Mouse (Mus musculus) layer of hippocampus, adult 9-11 months (tissue): ENCODE data around the gene Dapk2.

Source experiments
- DNase-seq: peaks from one replicate; pipeline ENCODE4 v3.0.0; 2022

The Dapk2 gene

DNA sequence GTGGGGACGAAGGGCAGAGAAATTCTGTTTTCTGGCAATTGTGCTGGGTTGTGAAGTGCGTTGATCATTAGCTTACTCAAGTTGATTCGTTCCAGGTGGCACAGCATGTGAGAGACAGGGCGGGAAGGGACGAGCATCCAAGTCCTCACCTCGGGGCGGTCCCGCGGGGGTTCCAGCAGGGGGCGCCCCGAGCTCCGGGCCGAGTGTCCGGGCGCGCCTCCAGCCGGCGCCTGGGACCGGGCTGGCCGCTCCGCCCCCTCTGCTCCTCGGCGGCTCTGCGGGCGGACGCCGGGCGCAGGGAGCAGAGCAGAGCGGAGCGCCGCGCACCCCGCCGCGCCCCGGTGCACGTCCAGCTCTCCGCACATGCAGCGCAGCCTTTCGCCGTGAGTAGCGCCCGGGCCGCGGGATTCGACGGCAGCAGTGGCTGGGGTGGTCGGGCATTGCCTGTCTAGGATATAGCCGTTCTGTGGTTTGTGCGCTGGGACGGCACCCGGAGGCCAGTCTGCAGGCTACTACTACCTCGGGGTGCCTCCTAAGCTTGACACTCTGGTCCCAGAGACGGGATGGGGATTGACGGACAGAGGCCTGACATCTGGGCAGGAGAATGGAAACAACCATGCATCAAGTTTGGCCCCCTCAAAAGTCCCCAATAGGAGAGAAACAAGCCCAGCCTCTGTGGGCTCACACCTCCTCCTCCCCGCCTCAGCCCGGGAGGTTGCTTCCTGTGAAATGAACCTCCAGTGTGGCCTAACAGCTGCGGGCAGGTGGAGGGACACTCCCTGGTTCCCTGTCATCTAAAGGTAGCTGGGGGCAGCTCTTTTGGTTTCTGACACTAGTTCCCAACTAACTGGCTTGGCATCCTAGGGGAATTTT, at the start of gene Dapk2:
Gene Dapk2 (plus strand): TSS at position 266 of the 873 bp plus-strand sequence.
- DNase-seq = peak; percentile 51

DNA sequence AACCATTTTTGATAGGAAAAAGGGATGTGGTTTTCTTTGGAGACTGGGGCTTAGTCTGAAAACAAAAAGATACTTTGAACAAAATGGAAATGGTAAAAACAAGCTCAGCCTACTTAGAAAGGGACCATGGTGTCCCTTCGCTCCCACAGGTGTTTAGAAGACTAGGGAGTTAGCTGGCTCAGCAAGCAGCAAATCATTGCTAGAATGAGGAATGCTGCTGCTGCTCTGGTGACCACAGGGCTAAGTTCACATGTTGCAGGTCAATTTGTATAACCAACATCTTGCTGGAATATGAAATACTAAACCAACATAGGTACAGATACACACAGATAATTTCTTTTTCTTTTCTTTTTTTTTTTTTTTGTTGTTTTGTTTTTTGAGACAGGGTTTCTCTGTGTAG, 48.4 kb upstream of the Dapk2 start:
- DNase-seq = no peak

DNA sequence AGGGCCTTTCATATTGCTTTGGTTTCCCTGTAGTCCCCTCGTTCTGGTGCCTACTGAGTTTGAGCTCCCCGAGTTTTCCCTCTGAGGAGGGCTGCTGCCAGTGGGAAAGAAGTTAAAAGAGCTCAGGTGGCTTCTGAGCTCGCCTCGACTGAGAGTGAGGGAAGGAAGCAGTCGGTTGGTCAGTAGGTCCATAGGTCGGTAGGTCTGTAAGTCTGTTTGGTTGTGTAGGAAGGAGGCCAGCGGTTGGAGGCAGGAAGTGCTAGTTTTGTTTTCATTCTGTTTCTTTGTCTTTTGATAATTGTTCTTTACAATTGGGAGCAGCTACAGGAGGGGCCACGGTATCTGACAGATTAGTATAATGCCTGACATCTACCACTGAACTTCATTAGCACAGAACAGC, 47.9 kb upstream of the Dapk2 start:
- no peak for DNase-seq

DNA sequence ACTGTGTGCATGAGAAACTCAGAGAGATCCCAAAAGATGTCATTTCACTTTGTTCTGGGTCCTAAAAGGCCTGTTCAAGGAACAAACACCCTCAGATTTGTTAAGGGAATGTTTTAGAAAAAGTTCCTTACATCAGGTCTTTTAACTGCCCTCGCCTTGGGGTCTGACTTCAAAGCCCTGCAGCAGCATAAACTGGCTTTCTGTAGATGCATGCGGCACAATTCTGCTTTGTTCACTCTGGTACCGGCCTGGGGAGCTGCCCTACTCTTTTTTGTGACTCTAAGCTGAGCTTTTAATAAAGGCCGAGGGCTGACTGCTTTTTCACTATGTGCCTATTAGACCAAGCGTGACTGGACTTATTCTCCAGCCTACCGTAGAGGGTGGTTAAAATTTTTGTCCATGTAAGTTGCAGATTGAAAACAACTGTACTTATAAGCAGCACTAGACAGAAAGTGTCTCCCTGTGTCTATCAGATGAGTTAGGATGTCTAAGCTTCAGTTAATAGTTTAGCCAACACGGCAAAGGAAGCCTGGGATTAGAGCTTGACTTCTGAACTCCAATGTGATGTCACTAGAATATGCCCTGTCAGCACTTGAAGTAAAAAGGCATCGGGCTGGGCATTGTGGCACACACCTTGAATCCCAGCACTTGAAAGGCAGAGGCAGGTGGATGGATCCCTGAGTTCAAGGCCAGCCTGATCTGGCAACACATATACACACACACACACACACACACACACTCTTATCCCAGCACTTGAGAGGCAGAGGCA, 47.2 kb upstream of the Dapk2 start:
- DNase-seq = no peak

DNA sequence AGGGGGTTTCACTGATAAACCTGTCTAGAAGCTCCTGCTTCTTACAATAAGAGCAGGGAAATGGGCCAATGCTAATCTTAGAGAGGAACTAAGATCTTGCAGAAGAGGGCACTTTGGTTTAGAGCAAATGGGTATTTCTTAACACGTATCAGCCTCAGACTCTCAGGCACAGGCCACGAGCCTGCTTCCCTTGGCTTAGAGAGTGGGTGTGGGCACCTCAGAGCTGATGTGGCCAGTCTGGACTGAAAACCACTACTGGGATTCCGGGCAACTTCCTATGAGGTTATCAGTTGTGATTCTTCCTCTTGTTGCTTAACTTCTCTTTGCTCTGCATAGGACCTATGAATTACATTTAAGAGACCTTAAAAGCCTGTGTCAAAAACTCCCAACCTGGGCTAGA, 43.7 kb upstream of the Dapk2 start:
- peak; percentile 61 for DNase-seq

DNA sequence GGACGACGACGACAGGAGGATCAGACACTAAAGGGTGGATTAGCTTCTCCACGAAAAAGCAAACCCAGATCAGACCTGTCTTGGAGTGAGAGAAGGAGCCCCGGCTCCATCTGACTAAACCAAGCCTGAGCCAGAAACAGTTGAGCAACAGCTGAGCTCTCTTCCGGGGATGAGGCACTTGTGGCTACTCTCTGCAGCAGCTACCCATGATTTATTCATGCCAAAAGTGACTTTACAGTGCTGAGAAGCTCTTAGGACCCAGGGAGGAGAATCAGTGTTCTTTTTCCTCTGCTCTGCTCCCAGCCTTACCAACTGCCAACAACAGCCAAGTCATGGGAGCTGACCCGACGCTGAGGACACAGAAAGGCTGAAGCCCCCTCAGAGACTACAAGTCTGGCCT, 41.1 kb upstream of the Dapk2 start:
- no peak for DNase-seq

DNA sequence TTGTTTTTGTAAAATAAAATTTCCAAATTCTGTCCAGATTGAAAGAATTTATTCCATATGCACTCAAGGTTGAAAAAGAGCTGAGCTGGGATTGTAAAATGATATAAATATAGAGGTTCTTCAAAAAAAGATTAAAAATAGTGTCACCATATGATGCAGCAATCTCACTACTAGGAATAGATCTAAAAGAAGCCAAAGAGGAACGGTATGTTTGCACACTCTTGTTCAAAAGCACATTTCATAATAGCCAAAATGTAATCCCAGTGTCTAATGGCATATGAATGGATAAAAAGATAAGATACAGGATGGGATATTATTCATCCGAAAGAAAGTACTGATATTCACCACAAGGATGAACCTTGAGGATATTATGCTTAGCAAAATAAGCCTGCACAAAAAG, 38.5 kb upstream of the Dapk2 start:
- DNase-seq = no peak

DNA sequence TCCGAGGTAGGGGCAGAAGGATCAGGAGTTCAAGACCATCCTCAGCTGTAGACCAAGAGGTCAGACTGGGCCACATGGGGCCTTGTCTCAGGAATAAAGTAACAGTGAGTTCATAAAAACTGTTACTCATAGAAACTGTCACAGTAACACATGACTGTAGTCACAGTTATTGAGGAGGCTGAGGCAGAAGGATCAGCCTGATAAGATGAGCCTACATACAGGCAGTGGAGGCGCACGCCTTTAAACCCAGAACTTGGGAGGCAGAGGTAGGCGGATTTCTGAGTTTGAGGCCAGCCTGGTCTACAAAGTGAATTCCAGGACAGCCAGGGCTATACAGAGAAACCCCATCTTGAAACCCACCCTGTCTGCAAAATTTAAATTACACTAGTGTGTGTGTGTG, 37.9 kb upstream of the Dapk2 start:
- no peak for DNase-seq

DNA sequence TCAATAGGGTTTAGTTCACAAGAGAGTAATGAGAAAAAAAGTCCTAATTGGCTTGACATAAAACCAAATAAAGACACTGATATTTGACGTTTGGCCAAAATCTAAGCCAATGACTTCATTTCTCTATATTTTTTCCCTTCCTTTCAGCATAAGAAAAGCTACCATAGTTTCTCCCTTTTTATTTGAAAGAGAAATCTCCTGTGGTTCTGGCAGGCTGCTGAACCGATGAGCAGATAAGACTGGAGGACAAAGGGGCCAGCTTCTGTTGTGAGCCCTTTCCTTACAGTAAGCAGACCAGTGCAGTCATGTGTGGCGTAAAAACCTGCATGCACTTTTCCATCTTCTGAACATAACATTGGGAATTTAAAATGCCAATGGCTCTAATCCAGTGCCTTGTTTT, 37.1 kb upstream of the Dapk2 start:
- no peak for DNase-seq

DNA sequence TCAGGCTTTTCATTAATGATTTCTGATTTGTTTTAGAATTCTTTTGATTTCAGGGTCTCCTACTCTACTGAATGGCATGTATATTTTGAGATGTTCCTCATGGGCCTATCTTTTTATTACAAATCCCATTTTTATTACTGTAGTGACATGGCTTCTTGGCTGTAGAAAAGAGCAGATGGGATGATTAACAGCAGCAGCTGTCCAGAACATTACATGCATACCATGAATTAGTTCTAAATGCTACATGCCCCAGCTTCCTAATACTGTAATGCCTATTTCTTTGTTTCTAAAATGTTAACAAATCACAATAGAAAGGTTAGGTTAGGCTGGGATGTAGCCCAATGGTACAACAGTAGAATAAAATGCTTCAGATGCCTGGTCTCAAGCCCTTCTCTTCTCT, 36.6 kb upstream of the Dapk2 start:
- no peak for DNase-seq

DNA sequence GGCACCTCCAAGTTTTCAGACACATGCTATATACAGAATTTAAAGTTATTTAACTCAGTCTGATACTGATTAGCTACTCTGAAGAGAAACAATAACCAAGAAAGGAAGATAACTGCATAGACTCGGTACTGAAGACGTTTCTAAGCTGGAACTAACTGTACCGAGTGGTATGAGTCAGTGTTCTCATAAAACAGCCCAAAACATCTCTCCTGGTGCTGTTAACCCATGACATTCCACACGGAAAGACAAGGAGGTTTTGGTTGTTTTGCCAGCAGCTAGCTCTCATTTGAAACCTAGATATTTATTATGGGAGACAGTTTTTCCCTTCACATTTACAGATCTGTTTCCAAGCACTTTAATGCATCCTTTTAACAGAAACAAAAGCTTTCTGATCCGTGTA, 34.4 kb upstream of the Dapk2 start:
- DNase-seq = no peak

DNA sequence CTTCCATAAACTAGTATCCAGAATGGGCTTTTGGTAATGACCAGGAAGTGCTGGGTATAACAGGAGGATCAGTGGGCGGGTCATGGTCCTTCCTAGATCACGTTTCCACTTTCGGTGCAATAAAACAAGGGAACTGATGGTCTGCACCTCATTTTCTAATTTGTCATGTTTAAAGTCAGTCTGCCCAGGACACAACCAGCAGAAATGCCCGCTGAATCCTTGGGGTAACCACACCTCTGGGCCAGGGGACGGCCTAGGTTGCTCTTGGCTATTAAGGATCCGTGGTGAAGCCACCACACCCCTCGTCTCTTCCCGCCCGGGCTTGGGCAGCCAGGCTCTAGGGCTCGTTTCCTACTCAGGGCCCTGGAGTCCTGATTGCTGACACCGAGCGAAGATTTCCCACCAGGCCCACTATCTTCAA, 33.9 kb upstream of the Dapk2 start:
- DNase-seq = no peak

DNA sequence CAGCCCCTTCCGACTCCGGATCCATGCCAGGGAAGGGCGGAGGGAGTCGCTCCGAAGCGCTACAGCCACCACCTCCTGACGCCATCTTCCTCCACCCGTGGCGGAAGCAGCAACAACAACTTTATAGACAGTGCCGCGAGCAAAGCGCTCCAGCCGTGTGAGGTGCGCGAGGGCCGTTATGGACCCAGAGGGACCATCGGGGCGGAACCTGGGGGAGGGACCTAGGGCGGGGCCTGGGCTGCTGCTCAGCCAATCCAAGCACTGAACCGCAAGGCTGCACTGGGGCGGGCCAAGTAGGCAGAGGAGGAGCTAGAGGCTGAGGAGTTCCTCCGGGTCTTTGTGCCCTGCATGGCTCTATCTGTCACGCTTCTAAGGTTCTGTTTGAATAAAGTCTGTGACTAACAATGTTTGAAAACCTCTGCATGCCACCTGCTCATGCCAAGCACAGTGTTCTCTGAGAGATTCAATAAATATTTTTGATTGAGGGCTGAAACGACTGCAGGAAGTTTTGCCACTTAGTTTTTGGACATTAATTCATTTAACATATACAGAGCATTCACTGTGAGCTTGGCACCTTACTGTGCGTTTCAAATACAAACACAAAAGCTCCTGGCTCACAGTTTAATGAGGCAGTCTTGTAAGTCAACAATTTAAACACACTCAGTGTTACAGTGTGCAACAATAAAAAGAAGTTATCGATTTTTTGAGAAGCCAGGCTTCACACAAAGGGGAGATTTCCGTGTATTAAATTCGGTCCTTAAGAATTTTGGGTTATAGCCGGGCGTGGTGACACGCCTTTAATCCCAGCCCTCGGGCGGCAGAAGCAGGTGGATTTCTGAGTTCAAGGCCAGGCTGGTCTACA, 33.1 kb upstream of the Dapk2 start:
- DNase-seq = peak; percentile 98

DNA sequence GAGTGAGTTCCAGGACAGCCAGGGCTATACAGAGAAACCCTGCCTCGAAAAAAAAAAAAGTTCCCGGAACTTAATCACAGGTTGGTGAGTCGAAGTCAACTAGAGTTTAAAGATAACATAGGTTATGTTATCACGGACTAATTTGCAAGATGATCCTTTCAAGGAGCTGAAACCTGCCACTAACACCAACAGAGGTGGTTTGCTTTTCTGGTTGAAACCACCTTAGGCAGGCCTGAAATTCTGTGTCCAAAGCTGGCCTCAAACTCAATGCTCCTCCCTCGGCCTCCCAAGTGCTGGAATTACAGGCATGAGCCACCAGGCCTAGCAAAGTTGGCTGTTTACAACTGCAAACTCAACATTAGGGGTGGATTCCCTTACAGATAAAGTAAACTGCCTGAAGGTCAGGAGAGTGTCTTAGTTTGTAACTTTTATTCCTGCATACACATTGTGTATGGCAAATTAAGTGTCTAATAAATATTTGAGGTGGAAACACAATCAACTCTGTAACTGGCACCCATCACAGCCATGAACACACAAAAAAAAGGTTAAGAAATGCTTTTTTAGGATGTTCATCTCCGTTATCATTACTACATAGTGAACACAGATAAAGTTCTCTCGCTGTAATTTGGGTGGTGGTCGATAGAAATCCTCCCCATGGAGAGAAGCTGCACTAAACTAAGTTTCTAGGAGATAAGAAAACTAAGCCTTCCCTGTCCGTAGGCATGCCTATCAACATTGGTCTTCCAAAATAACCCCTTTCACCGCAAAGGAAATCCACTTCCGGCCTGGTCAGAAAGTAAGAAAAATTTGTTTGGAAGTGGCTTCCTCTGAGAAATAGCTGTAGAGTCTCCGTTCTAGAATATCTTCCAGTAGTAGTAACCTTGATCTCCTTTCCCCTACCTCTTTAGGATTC, 32.2 kb upstream of the Dapk2 start:
- no peak for DNase-seq

DNA sequence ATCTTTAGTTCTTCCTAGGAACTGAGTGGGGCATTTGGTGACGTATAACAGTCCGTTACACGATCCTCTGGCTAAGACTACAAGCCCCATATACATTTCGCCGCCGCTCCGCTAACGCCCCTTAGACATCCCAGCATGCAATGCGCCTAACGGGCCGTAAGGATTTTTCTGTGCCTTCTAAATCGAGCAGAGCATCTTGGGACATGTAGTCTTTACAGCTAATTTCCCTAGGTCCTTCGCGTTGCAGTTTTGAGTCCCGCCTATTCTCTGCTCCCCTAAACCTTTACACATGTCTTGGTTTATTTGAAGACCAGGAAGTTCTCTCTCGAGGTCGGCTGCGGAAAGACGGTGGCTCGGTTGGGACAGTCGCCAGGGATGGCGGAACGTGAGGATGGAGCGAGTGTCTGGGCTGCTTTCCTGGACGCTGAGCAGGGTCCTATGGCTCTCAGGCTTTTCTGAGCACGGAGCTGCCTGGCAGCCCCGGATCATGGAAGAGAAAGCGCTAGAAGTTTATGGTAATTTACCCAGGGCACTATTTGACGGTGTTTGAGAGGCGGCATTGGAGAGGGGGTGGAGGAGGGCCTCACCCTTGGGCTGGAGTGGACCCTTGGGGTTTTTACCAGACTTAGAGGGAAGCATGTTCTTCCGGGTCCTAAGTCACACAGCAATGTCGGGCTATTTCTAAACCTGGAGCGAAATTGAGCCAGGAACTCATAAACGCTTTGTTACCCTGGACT, 31.4 kb upstream of the Dapk2 start, which contains the start of the genes Snx1 and Ciao2a:
Gene Snx1 (minus strand): TSS at position 132 of the 737 bp plus-strand sequence.
Gene Ciao2a (plus strand): TSS at position 156 of the 737 bp plus-strand sequence.
- DNase-seq = peak; percentile 97

DNA sequence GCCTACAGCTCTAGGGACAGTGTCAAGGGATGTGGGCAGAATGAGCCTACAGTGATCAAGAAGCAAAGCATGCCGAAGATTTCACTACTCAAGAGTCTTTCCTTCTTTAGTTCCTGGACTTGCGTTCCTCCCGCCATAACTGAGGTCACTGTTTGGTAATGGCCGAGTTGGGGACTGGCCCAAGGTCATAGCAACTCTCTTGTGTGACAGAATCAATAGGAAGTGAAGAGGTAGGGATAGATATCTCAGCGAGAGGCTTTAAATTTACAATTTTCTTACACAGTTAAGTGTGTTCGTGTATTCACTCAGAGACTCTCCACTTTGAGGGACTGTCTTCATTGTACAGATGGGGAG, 30.9 kb upstream of the Dapk2 start:
- DNase-seq = no peak

DNA sequence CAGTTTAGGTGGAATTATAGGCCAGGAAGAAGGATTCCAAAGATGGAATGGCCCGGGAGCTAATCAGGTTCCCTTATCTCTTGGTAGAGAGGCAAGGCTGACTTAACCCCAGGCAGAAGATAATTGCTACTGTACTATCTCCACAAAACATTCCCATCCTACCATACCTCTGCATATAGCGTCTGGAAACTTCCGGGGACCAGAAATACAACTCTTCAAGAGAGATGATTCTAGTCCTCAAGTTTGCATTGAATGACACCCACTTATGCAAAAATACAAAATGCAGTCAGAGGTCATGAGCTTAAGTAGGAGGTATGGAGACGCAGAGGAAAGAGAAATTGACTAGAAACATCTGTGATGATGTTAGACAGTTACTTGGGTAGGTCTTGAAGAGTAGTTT, 30.1 kb upstream of the Dapk2 start:
- DNase-seq = no peak

DNA sequence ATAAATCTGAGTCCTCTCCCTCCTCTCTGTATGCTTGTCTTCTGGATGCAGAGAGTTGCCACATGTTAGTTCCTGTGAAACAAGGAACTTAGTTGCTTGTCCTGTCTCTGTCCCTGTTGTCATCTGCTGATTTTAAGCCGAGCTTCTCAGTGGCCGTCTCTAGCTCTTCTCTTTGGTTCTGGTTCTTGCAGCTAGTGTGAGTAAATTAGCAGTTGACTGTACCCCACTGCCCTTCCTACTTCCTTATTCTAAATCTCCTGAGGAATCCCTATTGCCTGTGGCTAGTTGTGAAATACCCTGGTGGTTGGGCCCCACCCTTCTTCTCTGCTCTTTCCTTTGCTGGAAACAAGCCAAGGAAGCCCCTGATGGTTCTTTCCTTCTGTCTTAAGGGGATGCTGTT, 26.6 kb upstream of the Dapk2 start:
- DNase-seq = peak; percentile 45

DNA sequence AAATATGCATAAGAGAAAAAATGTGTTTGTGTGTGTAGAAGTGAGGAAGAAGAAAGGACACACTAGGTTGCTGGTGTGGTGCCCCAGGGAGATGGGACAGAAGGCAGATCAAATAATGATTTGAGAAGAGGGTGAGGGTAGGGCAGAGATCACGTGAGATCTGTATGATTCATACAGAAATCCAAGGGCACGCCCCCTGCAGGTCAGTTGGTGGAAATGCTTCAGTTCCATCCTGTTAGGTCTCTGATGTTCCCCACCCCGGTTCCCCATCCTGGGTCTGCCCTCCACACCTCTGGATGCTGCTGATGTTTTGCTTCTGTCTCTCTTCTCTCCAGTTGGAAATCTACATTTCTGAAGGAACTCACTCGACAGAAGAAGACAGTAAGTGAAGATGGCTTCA, 22.1 kb upstream of the Dapk2 start:
- DNase-seq = no peak

DNA sequence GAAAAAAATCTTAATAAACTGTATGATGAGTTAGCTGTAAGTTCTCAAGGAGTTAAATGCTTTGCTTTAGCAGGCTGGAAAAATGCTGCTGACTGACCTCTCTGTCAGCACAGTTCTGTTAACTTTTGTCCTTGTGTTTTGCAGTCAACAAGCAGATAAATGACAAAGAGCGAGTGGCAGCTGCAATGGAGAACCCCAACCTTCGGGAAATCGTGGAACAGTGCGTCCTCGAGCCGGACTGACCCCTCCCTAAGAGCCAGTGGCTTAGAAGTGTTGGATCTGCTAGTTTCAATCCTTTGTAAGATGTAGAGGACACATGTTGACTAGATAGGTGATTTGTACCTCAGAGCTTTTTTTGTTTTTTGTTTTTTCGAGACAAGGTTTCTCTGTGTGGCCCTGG, 19.8 kb upstream of the Dapk2 start:
- no peak for DNase-seq

DNA sequence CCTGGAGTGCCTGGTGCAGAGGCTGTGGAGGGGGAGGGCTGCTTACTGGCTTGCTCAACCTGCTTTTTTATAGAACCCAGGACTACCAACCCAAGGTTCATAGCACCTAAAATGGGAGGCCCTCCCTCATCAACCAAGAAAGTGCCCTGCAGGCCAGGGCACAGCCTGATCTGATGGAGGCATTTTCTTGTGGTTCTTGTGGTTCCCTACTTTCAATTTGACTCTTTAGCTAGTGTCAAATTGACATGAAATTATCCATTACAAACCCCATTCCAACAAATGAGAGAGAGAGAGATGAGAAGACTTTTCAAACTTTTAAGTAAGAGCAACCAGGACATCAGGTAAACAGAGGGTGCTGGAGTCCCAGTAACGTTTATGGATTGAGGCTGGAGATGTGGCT, 15.8 kb upstream of the Dapk2 start:
- DNase-seq = no peak
